Mouse (Mus musculus): ENCODE measurements around the gene Smyd3. TPM values are rescaled to one million over a fixed set of nuclear protein-coding genes. Genes with fewer than 3 reads are reported as not detected.

Gene Smyd3
- polyA plus RNA-seq, 1 experiment from 2014 or later = 21.4 TPM

GRCm38 (mm10) chr1:179207180-179207741 lies 310.6 kb downstream of the Smyd3 start:
- Histone ChIP-seq H3K9me3 (ENCODE audit: low read length) (no peaks in the 10 kb centered on the region), H3K27ac (ENCODE audit: low read length) (no peak overlapping the region; the same call in 1 of the 2 replicates), H3K27me3 (ENCODE audit: insufficient read depth, low read length) (no peaks in the 10 kb centered on the region), H3K9ac (replicated peaks; ENCODE audit: low read length) (no peak overlapping the region), H3K36me3 (ENCODE audit: insufficient read depth, low read length) (no peaks in the 10 kb centered on the region), H3K4me3 (ENCODE audit: low read length) (no peak overlapping the region), H3K4me2 (replicated peaks; ENCODE audit: low read depth, low read length) (0 out of 2 replicates have a peak overlapping the region, but pooled peaks have one; percentile 14), H3K4me1 (ENCODE audit: insufficient read depth, low read length) (peaks cover 31% of the 10 kb centered on the region)
- peak; percentile 88 for ATAC-seq (ENCODE audit: low FRiP score, low TSS enrichment)
- WGBS = 22% methylated on average over 9 of the region's 9 CpGs

GRCm38 (mm10) chr1:179198517-179199200 lies 319.2 kb downstream of the Smyd3 start:
- H3K4me2 ChIP-seq (replicated peaks; ENCODE audit: low read depth, low read length) = no peak overlapping the region
- no peaks in the 10 kb centered on the region for H3K27me3 ChIP-seq (ENCODE audit: insufficient read depth, low read length)
- no peaks in the 10 kb centered on the region for H3K9me3 ChIP-seq (ENCODE audit: low read length)
- peaks cover 22% of the 10 kb centered on the region for H3K4me1 ChIP-seq (ENCODE audit: insufficient read depth, low read length)
- no peak overlapping the region for H3K4me3 ChIP-seq (ENCODE audit: low read length)
- H3K9ac ChIP-seq (replicated peaks; ENCODE audit: low read length) = no peak overlapping the region
- H3K27ac ChIP-seq (ENCODE audit: low read length) = peak overlapping the region; percentile 64; the same call in 1 of the 2 replicates
- 82% methylated on average over 9 of the region's 9 CpGs for WGBS
- no peak for ATAC-seq (ENCODE audit: low FRiP score, low TSS enrichment)
- H3K36me3 ChIP-seq (ENCODE audit: insufficient read depth, low read length) = no peaks in the 10 kb centered on the region

DNA sequence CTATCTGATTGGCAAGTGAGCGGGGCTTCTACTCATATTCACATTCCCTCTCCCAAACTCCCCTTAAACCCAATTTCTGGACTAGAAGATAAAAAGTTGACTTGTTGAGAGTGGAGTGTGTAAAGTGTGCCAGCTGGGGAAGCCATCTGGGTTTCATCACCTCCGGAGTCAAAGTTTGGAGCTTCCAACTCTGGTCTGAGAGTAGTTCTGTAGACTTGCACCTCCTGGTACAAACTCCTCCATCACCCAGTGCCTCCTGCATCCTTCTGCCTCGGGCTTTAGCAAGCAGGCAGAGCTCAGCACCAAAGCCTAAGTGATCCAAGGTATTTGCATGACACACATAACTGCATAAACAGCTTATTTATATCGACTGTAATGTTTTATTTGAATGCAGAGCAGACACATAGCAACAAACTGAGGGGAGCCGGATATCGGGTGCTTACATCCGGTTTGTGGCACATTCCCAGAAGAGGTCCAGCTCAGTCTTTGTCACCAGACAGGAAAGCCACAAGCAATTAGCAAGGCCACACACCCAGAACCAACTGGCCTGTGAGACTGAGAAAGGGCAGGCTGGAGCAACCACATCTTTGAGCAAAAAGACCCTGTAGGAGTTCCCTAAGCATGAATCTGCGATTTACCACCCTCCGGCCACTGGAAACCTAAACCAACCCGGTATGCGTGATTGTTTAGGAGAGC lies 319.9 kb downstream of the Smyd3 start:
- H3K9me3 ChIP-seq (ENCODE audit: low read length) = no peaks in the 10 kb centered on the region
- H3K4me3 ChIP-seq (ENCODE audit: low read length) = no peak overlapping the region
- H3K27ac ChIP-seq (ENCODE audit: low read length) = peak overlapping the region; percentile 64
- H3K4me1 ChIP-seq (ENCODE audit: insufficient read depth, low read length) = peaks cover 23% of the 10 kb centered on the region
- no peaks in the 10 kb centered on the region for H3K27me3 ChIP-seq (ENCODE audit: insufficient read depth, low read length)
- no peak overlapping the region for H3K9ac ChIP-seq (replicated peaks; ENCODE audit: low read length)
- H3K4me2 ChIP-seq (replicated peaks; ENCODE audit: low read depth, low read length) = no peak overlapping the region
- no peaks in the 10 kb centered on the region for H3K36me3 ChIP-seq (ENCODE audit: insufficient read depth, low read length)
- 0 out of 2 replicates have a peak, but pooled peaks have one; percentile 17 for ATAC-seq (ENCODE audit: low FRiP score, low TSS enrichment)
- WGBS = 29% methylated on average over 11 of the region's 11 CpGs

- H3K36me3 ChIP-seq (ENCODE audit: insufficient read depth, low read length) = no peaks in the 10 kb centered on the region
- no peaks in the 10 kb centered on the region for H3K27me3 ChIP-seq (ENCODE audit: insufficient read depth, low read length)
- no peaks in the 10 kb centered on the region for H3K9me3 ChIP-seq (ENCODE audit: low read length)
- 17% methylated on average over 4 of the region's 4 CpGs for WGBS
- no peak overlapping the region for H3K9ac ChIP-seq (replicated peaks; ENCODE audit: low read length)
- no peak overlapping the region for H3K4me3 ChIP-seq (ENCODE audit: low read length)
- H3K4me1 ChIP-seq (ENCODE audit: insufficient read depth, low read length) = peaks cover 28% of the 10 kb centered on the region
- H3K27ac ChIP-seq (ENCODE audit: low read length) = peak overlapping the region; percentile 64
- no peak overlapping the region for H3K4me2 ChIP-seq (replicated peaks; ENCODE audit: low read depth, low read length)
- ATAC-seq (ENCODE audit: low FRiP score, low TSS enrichment) = peak; percentile 83
Observed at GRCm38 (mm10) chr1:179197156-179197555, 320.7 kb downstream of the Smyd3 start.

DNA sequence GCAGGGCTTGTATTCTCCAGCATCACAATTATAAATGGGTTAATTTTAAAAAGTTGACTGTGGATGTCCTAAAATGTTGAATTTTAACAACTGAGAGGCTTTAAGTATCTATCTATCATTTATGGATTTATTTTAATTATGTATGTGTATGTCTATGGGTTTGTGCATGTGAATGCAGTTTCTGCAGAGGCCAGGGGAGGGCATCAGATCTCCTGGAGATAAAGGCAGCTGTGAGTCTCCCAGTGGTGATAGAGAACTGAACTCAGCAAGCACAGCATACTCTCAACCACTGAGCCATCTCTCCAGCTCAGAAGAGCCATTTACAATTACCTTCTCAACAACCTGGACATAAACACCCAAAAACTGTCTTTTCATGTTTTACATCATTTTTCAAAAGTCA lies 321.4 kb downstream of the Smyd3 start:
- no peaks in the 10 kb centered on the region for H3K36me3 ChIP-seq (ENCODE audit: insufficient read depth, low read length)
- no peak overlapping the region for H3K4me3 ChIP-seq (ENCODE audit: low read length)
- no peak overlapping the region for H3K9ac ChIP-seq (replicated peaks; ENCODE audit: low read length)
- H3K4me2 ChIP-seq (replicated peaks; ENCODE audit: low read depth, low read length) = no peak overlapping the region
- H3K9me3 ChIP-seq (ENCODE audit: low read length) = no peaks in the 10 kb centered on the region
- no peak overlapping the region for H3K27ac ChIP-seq (ENCODE audit: low read length)
- ATAC-seq (ENCODE audit: low FRiP score, low TSS enrichment) = no peak
- peaks cover 28% of the 10 kb centered on the region for H3K4me1 ChIP-seq (ENCODE audit: insufficient read depth, low read length)
- H3K27me3 ChIP-seq (ENCODE audit: insufficient read depth, low read length) = no peaks in the 10 kb centered on the region

DNA sequence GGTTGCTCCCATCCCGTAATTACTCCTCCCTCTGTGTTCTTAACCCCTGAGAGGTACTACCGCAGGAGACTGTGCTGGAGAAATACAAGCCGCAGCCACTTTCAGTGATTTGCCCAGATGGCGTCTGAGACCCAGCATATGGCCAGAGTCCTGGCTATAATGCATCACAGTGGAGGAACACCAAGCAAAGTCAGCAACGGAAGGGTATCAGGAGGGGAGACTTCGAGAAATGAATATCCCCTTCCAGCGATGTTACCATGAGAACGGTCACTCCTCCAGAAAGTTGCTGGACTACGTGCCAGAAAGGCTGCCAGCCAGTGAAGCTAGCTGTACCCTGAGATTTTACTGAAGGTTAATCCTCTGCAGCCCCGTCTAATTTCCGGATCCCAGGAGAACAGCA lies 325.1 kb downstream of the Smyd3 start:
- Histone ChIP-seq H3K36me3 (ENCODE audit: insufficient read depth, low read length) (no peaks in the 10 kb centered on the region), H3K4me1 (ENCODE audit: insufficient read depth, low read length) (peaks cover 23% of the 10 kb centered on the region), H3K9me3 (ENCODE audit: low read length) (no peaks in the 10 kb centered on the region), H3K27ac (ENCODE audit: low read length) (no peak overlapping the region; the same call in 1 of the 2 replicates), H3K4me2 (replicated peaks; ENCODE audit: low read depth, low read length) (0 out of 2 replicates have a peak overlapping the region, but pooled peaks have one; percentile 12), H3K4me3 (ENCODE audit: low read length) (no peak overlapping the region), H3K27me3 (ENCODE audit: insufficient read depth, low read length) (no peaks in the 10 kb centered on the region), H3K9ac (replicated peaks; ENCODE audit: low read length) (no peak overlapping the region)
- WGBS = 47% methylated on average over 11 of the region's 11 CpGs
- ATAC-seq (ENCODE audit: low FRiP score, low TSS enrichment) = no peak

DNA sequence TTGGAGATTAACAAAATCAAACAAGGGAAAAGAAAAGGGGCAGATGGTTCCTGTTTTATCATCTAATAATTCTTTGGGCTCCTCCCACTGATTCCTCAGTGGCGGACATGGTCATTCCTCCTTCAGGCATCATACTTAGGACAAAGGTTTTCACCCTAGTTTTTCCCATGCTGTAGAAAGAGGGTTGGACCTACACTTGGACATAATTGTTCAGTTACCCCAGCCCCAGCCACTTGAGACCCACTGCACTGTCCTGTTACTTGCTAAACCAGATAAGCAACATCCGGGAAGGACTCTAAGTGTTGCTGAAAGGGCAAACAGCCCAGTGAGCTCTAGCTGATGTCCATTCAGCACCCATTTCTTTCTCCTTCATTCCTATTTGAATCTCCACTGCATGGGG lies 327.0 kb downstream of the Smyd3 start:
- Histone ChIP-seq H3K9me3 (ENCODE audit: low read length) (no peaks in the 10 kb centered on the region), H3K36me3 (ENCODE audit: insufficient read depth, low read length) (no peaks in the 10 kb centered on the region), H3K4me1 (ENCODE audit: insufficient read depth, low read length) (peaks cover 12% of the 10 kb centered on the region; the same call in 1 of the 2 replicates), H3K9ac (replicated peaks; ENCODE audit: low read length) (no peak overlapping the region), H3K27ac (ENCODE audit: low read length) (no peak overlapping the region), H3K27me3 (ENCODE audit: insufficient read depth, low read length) (no peaks in the 10 kb centered on the region), H3K4me2 (replicated peaks; ENCODE audit: low read depth, low read length) (no peak overlapping the region), H3K4me3 (ENCODE audit: low read length) (no peak overlapping the region)
- ATAC-seq (ENCODE audit: low FRiP score, low TSS enrichment) = no peak
- 71% methylated on average over 2 of the region's 2 CpGs for WGBS

DNA sequence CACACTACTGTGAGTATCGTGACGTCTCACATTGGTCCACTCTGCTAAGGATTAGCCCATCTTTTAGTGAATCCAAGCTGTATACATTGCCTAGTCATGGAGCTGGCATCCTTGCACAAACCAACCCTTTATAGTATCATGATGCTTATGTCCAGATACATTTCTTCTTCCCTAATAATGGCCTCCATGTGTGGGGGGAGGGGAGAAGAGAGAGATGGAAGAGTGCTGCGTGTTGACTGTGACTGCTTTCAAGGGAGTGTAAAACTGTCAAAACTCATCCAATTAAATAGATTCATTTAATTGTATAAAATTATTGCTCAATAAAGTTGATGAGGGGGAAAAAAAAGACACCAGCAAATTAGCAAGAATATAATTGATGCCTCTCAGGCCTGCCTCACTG lies 330.7 kb downstream of the Smyd3 start:
- H3K27me3 ChIP-seq (ENCODE audit: insufficient read depth, low read length) = no peaks in the 10 kb centered on the region
- 89% methylated on average over 3 of the region's 3 CpGs for WGBS
- no peaks in the 10 kb centered on the region for H3K36me3 ChIP-seq (ENCODE audit: insufficient read depth, low read length)
- no peak overlapping the region for H3K27ac ChIP-seq (ENCODE audit: low read length)
- ATAC-seq (ENCODE audit: low FRiP score, low TSS enrichment) = no peak
- peaks cover 17% of the 10 kb centered on the region for H3K4me1 ChIP-seq (ENCODE audit: insufficient read depth, low read length)
- H3K9me3 ChIP-seq (ENCODE audit: low read length) = no peaks in the 10 kb centered on the region
- no peak overlapping the region for H3K4me3 ChIP-seq (ENCODE audit: low read length)
- no peak overlapping the region for H3K4me2 ChIP-seq (replicated peaks; ENCODE audit: low read depth, low read length)
- H3K9ac ChIP-seq (replicated peaks; ENCODE audit: low read length) = no peak overlapping the region

DNA sequence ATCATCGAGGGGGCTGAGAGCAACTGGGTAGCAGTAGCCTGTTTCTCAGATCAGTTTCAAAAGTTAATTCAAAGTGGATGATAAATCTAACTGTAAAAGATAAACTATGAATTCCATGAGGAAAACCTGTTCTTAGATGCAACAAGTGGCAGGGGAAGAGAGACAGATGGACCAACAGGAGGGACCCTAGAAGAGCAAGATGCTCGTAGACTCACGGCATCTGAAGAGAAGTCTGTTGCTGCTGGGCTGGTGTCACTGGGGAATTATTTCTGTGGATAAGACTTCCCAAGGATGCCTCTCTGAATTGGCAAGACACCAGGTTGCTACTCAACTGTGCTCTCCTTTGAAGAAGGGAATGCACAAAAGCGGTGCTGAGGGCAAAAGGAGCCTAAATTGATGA lies 333.2 kb downstream of the Smyd3 start:
- Histone ChIP-seq H3K9ac (replicated peaks; ENCODE audit: low read length) (no peak overlapping the region), H3K9me3 (ENCODE audit: low read length) (no peaks in the 10 kb centered on the region), H3K4me2 (replicated peaks; ENCODE audit: low read depth, low read length) (no peak overlapping the region), H3K4me1 (ENCODE audit: insufficient read depth, low read length) (peaks cover 11% of the 10 kb centered on the region; the same call in 1 of the 2 replicates), H3K36me3 (ENCODE audit: insufficient read depth, low read length) (no peaks in the 10 kb centered on the region), H3K27ac (ENCODE audit: low read length) (no peak overlapping the region), H3K4me3 (ENCODE audit: low read length) (no peak overlapping the region), H3K27me3 (ENCODE audit: insufficient read depth, low read length) (no peaks in the 10 kb centered on the region)
- no peak for ATAC-seq (ENCODE audit: low FRiP score, low TSS enrichment)
- 83% methylated on average over 4 of the region's 4 CpGs for WGBS

DNA sequence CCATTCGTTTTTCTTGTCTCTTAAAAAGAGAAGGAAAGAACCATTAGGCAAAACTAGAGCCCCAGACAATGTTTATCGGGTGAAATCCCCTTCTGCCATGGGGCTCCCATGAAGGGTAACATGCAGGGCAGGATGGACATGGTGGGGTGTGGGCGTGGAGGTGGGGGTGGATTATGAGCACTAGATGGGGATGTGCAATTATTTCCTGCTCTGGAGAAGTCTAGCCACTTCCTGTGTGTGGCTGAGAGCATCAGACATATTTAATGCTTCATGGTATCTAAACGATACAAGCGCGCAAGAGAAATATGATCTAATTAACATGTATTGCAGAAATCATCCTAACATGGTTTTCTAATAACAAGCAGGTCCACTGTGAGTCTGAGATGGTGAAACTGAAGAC lies 334.3 kb downstream of the Smyd3 start:
- Histone ChIP-seq H3K9me3 (ENCODE audit: low read length) (no peaks in the 10 kb centered on the region), H3K36me3 (ENCODE audit: insufficient read depth, low read length) (no peaks in the 10 kb centered on the region), H3K4me3 (ENCODE audit: low read length) (no peak overlapping the region), H3K9ac (replicated peaks; ENCODE audit: low read length) (no peak overlapping the region), H3K27me3 (ENCODE audit: insufficient read depth, low read length) (no peaks in the 10 kb centered on the region), H3K4me1 (ENCODE audit: insufficient read depth, low read length) (peaks cover 11% of the 10 kb centered on the region; the same call in 1 of the 2 replicates), H3K27ac (ENCODE audit: low read length) (no peak overlapping the region), H3K4me2 (replicated peaks; ENCODE audit: low read depth, low read length) (no peak overlapping the region)
- no peak for ATAC-seq (ENCODE audit: low FRiP score, low TSS enrichment)
- WGBS = 71% methylated on average over 6 of the region's 6 CpGs

All from kidney, embryonic 16.5 days (tissue).